Comparison of ENCODE assay signal across 13 mouse cellular contexts in genomic region chr13:52921065-52921825, GRCm38 (mm10). TPM values are rescaled to one million over a fixed set of nuclear protein-coding genes. Genes with fewer than 3 reads are reported as not detected.
DNase-seq lines count a peak whose midpoint lies in the region; ATAC-seq lines count a peak whose summit lies in the region.
"Had no signal": no experiment of that assay in that cellular context is flagged by ENCODE, and none has a peak within 500 bp of the region (broad histone marks: within the 10 kb centered on the region; RNA-seq: fewer than 3 reads in every experiment).

No protein-coding gene starts in this region.

- peak; percentile 47 for ATAC-seq in CD4-positive, CD25-positive, alpha-beta regulatory T cell, adult 4 months
- ATAC-seq: forebrain, embryonic 13.5 days; intestine, postnatal 0 days had no signal

- DNase-seq in B cell, adult 2 months, result peak; percentile 22 to 23
- DNase-seq in kidney, adult 18-20 months, result peak; percentile 36
- DNase-seq in kidney, postnatal 25 days, result peak; percentile 65 to 82
- no peak for DNase-seq in left cerebral cortex, adult 8-10 months (ENCODE audit: low spot score in 2 of 2)
- no peak for DNase-seq in cerebellum, postnatal 10 days
- DNase-seq in heart, adult 11 months, result no peak
- DNase-seq: adrenal gland, postnatal 10 days; cerebellum, adult 9-10 months; heart, adult 18-20 months; lung, postnatal 10 days had no signal

RNA-seq across cellular contexts. Expression of gene Auh, which starts 8.2 kb away (rescaled TPM):
- polyA plus RNA-seq in CD4-positive, CD25-positive, alpha-beta regulatory T cell, adult 4 months (2017; shearing (Covaris generic)), result 10 to 100 TPM; 32.7 to 47.4 TPM
- total RNA-seq in left cerebral cortex, adult 8-10 months (2022), result 100 to 1,000 TPM in 3 of 4 experiments, 10 to 100 TPM in 1; 94.6 to 109 (median 103) TPM

RNA-seq across cellular contexts. Expression of gene Nfil3, which starts 59.6 kb away (rescaled TPM):
- polyA plus RNA-seq in CD4-positive, CD25-positive, alpha-beta regulatory T cell, adult 4 months (2017; shearing (Covaris generic)), result 1 to 10 TPM; 1.7 to 3.7 TPM
- 10 to 100 TPM in 3 of 4 experiments, 1 to 10 TPM in 1; 9.5 to 11.4 (median 10.7) TPM for total RNA-seq in left cerebral cortex, adult 8-10 months (2022)

Comparison
In these comparisons a context has a peak if more than half of its experiments do, and no peak if none do; other contexts are left out.
1. DNase-seq: peak in B cell, adult 2 months (2 of 2), kidney, adult 18-20 months (single experiment) and kidney, postnatal 25 days (2 of 2); none in left cerebral cortex, adult 8-10 months (0 of 2), cerebellum, postnatal 10 days (0 of 2) and heart, adult 11 months (single experiment).